Mouse (Mus musculus) testis, adult 2 months (tissue): ENCODE measurements around the gene Tmem253. TPM values are rescaled to one million over a fixed set of nuclear protein-coding genes. Genes with fewer than 3 reads are reported as not detected.

Experiments used
- H3K27ac ChIP-seq: fragments of 200-500 bp; 2 replicates; pipeline ENCODE4 v1.5.1; 2012; ENCODE audit warnings: low read depth, low read length; ENCODE audit not compliant: control insufficient read depth, insufficient read depth
- H3K27me3 ChIP-seq: fragments of 200-500 bp; 2 replicates; pipeline ENCODE4 v1.6.1; 2012; ENCODE audit warnings: mild to moderate bottlenecking, low read length, moderate library complexity; ENCODE audit not compliant: control insufficient read depth, insufficient read depth
- H3K36me3 ChIP-seq: fragments of 200-500 bp; 2 replicates; pipeline ENCODE4 v1.6.1; 2012; ENCODE audit warnings: mild to moderate bottlenecking, low read length; ENCODE audit not compliant: control insufficient read depth, insufficient read depth
- H3K4me1 ChIP-seq: fragments of 200-500 bp; 2 replicates; pipeline ENCODE4 v1.6.1; 2012; ENCODE audit warnings: low read length; ENCODE audit not compliant: control insufficient read depth, insufficient read depth
- H3K4me3 ChIP-seq: fragments of 200-500 bp; 2 replicates; pipeline ENCODE4 v1.5.1; 2012; ENCODE audit warnings: low read depth, mild to moderate bottlenecking, low read length, moderate library complexity, mixed read lengths; ENCODE audit not compliant: control insufficient read depth
- CTCF ChIP-seq: fragments of 200-500 bp; IDR thresholded peaks from 2 replicates; pipeline ENCODE4 v1.5.1; 2012; ENCODE audit warnings: low read depth, mild to moderate bottlenecking, inconsistent platforms, low read length, moderate library complexity; ENCODE audit not compliant: control insufficient read depth, insufficient read depth, insufficient replicate concordance
- POLR2A ChIP-seq: fragments of 200-500 bp; IDR thresholded peaks from 2 replicates; pipeline ENCODE4 v1.6.1; 2012; ENCODE audit warnings: low read depth, mild to moderate bottlenecking, inconsistent platforms, low read length, moderate library complexity; ENCODE audit not compliant: control insufficient read depth
- polyA plus RNA-seq: library from polyadenylated mRNA; depleted of rRNA; stranded (reverse); fragments of >200 nt; gene quantifications from 2 replicates; pipeline ENCODE4 v1.2.3, GENCODE M21; 2012

Tmem253 gene
- polyA plus RNA-seq, 1 experiment, result 2.0 TPM

DNA sequence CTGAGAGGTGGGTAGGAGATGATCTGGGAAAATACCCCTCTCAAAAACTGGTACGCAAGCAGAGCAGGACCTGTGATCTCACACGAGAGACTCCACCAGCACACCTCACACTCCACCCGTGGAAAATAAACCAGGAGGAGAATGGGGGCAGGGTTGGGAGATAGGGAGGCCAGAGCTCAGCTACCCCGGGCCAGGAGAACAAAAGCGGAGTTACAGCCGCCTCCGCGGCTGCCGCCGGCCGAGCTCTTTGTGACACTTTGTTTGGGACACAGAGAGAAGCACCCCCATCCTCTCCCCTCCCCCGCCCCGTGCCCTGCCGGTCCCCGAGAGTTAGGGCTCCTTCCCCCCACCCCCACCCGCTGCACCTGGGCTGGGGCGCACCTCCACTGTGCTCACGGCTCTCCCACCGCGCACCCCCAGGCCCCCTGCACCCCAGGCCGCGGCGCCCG is 1.7 kb upstream of the Tmem253 start:
- peak overlapping the region; percentile 55 for H3K4me3 ChIP-seq
- no peaks in the 10 kb centered on the region for H3K27me3 ChIP-seq
- no peaks in the 10 kb centered on the region for H3K36me3 ChIP-seq
- peak overlapping the region; percentile 29; the same call in 1 of the 2 replicates for H3K27ac ChIP-seq
- TF ChIP-seq POLR2A (no peak), CTCF (no peak)
- H3K4me1 ChIP-seq, result peaks cover 13% of the 10 kb centered on the region

DNA sequence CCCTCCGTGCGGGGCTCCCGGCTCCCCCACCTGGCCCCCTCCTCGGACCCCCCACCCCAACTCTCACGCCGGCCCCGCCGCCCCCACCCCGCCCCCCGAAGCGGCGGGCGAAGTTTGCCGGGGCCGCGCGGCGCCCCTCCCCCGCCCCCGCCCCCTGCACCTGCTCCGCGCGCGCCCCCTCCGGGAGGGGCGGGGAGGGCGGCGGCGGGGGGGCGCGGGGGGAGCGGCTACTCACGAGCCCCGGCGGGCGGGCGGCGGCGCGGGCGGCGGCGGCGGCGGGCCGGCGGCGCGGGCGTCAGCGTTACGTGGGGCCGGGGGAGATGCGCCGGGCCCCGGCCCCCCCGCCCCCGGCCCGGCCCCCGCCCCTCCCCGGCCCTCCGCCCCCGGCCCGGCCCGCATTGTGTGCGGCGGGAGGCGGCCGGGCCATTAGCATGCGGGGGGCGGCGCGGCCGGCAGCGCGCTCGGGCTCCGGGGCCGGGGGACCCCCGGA is 1.1 kb upstream of the Tmem253 start:
- Histone ChIP-seq H3K27me3 (no peaks in the 10 kb centered on the region), H3K4me1 (peaks cover 12% of the 10 kb centered on the region), H3K36me3 (no peaks in the 10 kb centered on the region), H3K27ac (no peak overlapping the region), H3K4me3 (no peak overlapping the region; the same call in 1 of the 2 replicates)
- no peak for TF ChIP-seq POLR2A
- no peak for TF ChIP-seq CTCF

- H3K36me3 ChIP-seq, result no peaks in the 10 kb centered on the region
- peak overlapping the region; percentile 70 for H3K27ac ChIP-seq
- TF ChIP-seq CTCF (no peak), POLR2A (peak; percentile 70; the same call in 1 of the 2 replicates)
- H3K4me1 ChIP-seq, result peaks cover 11% of the 10 kb centered on the region
- H3K27me3 ChIP-seq, result no peaks in the 10 kb centered on the region
- H3K4me3 ChIP-seq, result peak overlapping the region; percentile 61
Observed at GRCm38 (mm10) chr14:52014761-52015311, 622 bp upstream of the Tmem253 start.

DNA sequence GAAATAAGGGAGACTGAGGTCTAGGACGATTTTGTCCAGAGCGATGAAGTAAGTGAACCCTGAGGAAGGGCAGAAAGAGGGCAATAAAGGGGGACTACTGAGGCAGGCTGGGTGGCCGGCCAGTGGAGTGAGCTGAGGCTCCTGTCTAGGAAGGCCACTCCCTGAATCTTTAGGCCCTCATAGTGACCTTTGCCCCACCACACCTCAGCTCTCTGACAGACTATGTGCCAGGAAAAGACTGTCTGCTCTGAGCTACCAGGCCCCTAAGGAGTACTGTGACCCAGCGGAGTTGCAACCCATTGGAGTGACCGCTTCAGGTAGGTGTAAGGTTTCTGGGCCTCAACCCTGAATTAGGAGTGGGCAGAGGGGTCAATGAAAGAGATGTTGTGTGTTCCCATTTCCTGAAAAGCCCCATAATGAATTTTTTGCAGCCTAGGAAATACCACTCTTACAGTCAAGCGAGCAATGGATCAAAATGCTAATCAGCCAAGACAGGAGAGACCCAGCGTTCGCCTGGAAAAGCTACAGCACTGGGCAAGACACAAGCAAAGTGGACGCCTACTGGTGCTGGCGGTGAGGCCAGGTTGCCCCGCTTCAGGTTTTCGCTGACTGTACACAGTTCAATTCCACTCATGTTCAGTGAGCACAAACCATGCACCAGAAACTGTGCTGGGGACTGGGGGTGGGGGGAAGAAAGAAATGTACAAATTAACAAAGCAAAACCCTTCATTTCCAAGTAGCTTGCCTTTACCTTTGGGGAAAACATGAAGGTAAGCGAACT is 1.4 kb downstream of the Tmem253 start:
- TF ChIP-seq POLR2A (no peak), CTCF (no peak)

GRCm38 (mm10) chr14:52017662-52018061 is 2.2 kb downstream of the Tmem253 start:
- Histone ChIP-seq H3K4me1 (peaks cover 9% of the 10 kb centered on the region), H3K27ac (no peak overlapping the region), H3K4me3 (peak overlapping the region; percentile 6; the same call in 1 of the 2 replicates), H3K27me3 (no peaks in the 10 kb centered on the region), H3K36me3 (no peaks in the 10 kb centered on the region)
- no peak for TF ChIP-seq POLR2A
- no peak for TF ChIP-seq CTCF

More for the DNA sequence above, 1.4 kb downstream of the Tmem253 start:
- Histone ChIP-seq H3K4me3 (peak overlapping the region; percentile 11; the same call in 1 of the 2 replicates), H3K36me3 (no peaks in the 10 kb centered on the region), H3K4me1 (peaks cover 6% of the 10 kb centered on the region), H3K27me3 (no peaks in the 10 kb centered on the region), H3K27ac (no peak overlapping the region)

DNA sequence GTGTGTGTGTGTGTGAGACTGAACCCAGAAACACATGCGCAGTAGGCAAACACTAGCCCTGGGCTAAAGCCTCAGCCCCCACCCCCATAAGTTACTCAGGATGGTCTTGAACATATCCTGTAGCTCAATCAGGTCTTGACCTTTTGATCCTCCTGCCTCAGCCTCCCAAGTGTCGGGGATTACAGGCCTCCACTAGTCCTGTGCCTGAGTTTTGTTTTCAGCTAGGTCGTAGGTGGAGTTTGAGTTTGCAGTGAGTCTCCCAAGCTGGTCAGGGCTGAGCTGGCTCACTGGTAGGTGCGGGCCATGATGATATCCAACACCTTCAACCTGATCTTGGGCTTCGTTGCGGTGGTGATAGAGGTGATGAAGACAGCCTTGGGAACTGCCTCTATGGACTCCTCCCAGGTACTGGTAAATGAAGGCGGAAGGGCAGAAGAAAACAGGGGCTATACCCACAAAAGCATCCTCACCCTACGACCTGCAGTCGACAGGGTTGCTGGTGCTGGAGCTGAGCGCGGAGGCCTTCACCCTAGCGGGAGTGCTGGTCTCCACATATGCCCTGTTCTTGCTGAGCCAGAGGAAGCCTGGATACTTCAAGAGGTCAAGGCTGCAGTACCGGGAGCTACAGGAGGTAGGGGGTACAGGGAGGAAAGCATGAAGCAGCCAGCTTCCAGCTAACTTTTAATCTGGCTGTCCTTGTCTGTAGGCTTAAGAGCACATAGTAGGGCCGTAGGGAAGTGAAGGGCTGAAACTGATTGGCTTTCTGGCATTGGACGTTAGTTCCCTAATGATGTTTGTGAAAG is 3.0 kb downstream of the Tmem253 start:
- H3K4me1 ChIP-seq, result peaks cover 11% of the 10 kb centered on the region

DNA sequence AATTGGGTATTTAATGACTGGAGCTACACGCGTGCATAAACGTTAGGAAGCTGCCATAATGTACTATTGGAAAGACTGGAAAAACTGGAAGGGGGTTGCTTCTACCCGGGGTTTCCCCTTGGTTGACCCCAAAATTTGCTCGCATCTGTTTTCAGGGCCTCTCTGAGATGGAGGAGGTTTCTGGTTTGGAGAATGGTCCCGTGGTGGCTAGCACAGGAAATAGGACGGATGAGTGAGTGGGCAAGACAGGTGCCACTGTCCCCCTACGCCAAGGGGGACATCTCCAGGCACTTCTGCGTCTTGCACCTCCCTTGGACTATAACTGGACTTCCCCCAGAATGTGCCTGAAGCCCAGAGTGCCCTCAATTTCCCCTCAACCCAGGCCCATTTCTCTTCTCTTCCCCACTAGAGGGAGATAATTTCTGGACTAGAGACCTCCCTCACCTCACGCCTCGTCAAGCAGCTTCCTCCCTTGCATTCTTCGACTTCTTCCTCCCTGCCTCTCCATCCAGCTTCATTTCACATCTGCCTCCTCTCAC is 3.7 kb downstream of the Tmem253 start:
- Histone ChIP-seq H3K36me3 (no peaks in the 10 kb centered on the region), H3K4me3 (peak overlapping the region; percentile 82), H3K4me1 (peaks cover 11% of the 10 kb centered on the region), H3K27ac (peak overlapping the region; percentile 76), H3K27me3 (no peaks in the 10 kb centered on the region)
- TF ChIP-seq POLR2A (no peak), CTCF (no peak)

More for the DNA sequence above, 3.0 kb downstream of the Tmem253 start:
- Histone ChIP-seq H3K36me3 (no peaks in the 10 kb centered on the region), H3K4me3 (peak overlapping the region; percentile 82), H3K27ac (no peak overlapping the region), H3K27me3 (no peaks in the 10 kb centered on the region)
- no peak for TF ChIP-seq POLR2A
- no peak for TF ChIP-seq CTCF
